Mouse (Mus musculus) liver, adult (tissue): ENCODE data around the gene Gm28539.

ENCODE experiments used
- GATA4 ChIP-seq: IDR thresholded peaks from 2 replicates; pipeline ENCODE4 v1.6.1; 2014; ENCODE audit warnings: mild to moderate bottlenecking, low read length; ENCODE audit not compliant: insufficient replicate concordance

Gm28539 gene

DNA sequence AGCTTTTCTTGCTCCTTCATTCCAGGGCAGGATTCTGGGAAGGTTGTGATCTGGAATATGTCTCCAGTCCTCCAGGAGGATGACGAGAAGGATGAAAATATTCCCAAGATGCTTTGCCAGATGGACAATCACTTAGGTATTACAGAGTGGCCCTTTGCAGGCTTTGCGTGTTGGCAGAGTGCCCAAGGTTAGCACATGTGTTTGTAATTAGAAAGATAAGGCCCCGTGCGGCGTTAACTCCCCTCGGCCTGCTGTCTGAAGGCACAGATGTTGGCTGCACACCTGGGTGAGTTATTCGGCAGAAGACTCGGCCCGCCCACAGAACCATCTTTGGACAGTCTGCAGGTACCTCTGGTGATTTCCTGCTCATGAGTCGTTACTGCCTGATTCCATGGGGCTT lies 60.0 kb downstream of the Gm28539 start:
- no peak for TF ChIP-seq GATA4

DNA sequence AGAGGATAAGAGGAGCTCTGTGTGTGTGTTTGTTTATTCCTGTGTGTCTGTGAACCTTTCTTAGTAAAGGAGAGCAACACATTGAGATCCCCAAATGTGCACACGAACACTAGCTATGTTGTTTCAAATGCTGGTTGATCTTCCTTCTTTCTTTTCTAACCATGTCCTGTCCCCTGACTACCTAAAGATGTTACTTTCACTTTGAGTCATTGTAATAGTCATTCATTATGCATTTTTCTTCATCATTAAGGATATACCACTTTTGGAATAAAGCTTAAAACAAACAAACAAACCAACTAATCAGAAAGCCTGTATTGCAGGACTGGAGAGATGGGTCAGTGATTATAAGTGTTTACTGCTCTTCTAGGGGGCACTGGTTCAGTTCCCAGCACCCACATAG lies 69.3 kb downstream of the Gm28539 start:
- no peak for TF ChIP-seq GATA4

- TF ChIP-seq GATA4, result no peak
Measured at GRCm38 (mm10) chr16:18916064-18916463, 79.7 kb downstream of the Gm28539 start.

DNA sequence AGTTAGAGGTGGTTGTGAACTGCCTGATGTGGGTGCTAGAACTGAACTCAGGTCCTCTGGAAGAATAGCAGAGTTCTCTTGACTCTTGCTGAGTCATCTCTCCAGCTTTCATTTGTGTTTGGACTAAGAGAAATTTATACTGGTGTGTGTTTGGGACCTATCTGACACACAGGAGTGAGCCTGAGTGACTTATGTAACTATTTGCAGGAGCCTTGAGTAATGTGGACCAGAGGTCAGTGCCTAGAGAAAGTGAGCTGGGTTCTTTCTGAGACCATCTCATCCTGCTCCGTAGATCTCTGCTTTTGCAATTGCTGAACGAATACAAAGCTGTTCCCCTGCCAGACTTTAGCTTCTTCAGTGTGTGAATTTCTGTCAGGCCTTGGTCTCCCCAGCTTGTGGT lies 85.4 kb downstream of the Gm28539 start:
- TF ChIP-seq GATA4, result no peak

GRCm38 (mm10) chr16:18927963-18928362 lies 91.6 kb downstream of the Gm28539 start:
- no peak for TF ChIP-seq GATA4

DNA sequence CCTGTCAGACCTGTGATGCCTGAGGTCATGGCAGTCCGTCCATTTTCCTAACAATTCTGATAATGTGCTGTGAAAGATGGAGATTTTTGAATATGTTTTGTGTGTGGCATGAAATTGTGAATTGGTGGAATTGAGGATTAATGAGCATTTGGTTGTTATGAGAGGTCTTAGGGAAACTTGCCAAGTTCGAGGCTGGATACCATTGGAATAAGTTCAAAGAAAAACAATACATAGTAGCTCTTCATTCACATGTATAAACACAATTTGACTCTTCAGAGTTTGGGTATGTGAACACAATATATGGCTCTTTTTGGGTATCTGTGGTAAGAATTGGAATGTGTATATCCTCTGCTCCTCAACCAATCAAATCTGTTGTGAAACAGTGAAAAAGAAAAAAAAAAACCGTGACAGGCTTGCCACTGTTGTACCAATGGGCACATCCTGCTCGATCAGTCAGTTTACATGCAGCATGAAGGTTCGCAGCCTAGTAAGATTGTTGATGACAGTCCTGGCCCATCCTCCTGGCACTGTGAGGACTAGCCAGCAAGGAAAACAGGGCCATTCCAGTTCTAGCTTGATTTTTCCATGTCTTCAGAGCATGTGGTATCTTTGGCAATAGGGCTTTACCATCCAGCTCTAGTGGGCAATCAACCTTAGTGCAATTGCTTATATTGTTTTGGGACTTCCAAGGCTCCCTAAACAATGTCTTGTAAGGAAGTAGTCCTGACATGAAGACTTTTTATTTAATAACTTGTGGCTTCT lies 102.1 kb downstream of the Gm28539 start:
- no peak for TF ChIP-seq GATA4

- TF ChIP-seq GATA4, result no peak
Measured at GRCm38 (mm10) chr16:18943906-18944305, 107.5 kb downstream of the Gm28539 start.

DNA sequence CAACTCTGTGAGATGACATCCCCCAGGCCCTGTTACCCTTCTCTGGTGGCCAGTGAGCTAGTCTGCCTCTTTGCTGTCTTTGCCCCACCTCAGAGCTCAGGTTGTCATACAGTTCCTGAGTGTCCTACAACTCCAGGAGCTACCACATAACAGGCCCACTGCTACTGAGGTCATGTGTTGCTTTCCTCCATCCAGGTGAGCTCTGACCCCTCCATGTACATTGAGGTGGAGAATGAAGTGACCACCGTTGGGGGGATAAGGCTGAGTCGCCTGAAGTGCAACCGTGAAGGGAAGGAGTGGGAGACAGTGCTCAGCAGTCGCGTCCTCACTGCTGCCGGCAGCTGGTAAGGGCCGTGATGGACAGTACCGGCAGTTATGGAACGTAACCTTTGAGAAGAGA lies 112.6 kb downstream of the Gm28539 start:
- TF ChIP-seq GATA4, result no peak

GRCm38 (mm10) chr16:18950351-18950750 lies 114.0 kb downstream of the Gm28539 start:
- no peak for TF ChIP-seq GATA4

DNA sequence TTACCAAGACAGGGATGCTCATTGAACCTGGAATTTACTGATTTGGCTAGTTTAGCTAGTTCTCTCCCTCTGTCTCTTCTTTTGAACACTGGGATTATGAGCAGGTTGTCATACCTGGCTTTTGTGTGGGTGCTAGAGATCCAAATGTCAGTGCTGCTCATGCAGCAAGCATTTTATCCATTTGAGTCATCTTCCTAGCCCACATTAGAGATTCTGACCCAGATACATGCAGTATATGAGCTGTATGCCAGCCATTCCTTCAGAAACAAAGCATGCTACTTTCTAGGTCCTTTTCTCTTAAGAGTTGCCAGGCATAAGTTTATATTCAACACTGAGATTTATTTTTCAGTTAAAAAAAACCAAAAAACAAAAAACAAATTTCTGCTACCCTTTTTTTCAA lies 116.4 kb downstream of the Gm28539 start:
- no peak for TF ChIP-seq GATA4

- TF ChIP-seq GATA4, result no peak
Measured at GRCm38 (mm10) chr16:18955070-18955469, 118.7 kb downstream of the Gm28539 start.

DNA sequence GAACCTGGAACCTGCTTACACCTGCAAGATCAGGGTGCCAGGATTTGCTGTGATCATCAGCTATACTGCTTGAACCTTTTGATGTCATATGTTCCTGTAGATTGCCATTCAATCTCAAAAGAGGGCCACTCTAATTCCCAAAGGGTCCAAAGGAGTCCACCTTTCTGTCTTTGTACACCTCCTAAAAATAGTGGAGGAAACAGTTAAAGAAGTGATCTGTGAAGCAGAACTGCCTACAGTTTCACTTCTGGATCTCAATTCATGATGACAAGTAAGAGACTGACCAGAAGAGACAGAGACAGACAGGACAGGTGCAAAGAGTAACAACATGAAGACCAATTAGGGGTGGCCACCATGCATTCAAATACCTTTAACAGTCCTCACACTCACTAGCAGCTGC lies 127.1 kb downstream of the Gm28539 start:
- TF ChIP-seq GATA4, result no peak

GRCm38 (mm10) chr16:18969420-18970128 lies 133.2 kb downstream of the Gm28539 start:
- no peak for TF ChIP-seq GATA4

GRCm38 (mm10) chr16:18970837-18971236 lies 134.5 kb downstream of the Gm28539 start:
- no peak for TF ChIP-seq GATA4

DNA sequence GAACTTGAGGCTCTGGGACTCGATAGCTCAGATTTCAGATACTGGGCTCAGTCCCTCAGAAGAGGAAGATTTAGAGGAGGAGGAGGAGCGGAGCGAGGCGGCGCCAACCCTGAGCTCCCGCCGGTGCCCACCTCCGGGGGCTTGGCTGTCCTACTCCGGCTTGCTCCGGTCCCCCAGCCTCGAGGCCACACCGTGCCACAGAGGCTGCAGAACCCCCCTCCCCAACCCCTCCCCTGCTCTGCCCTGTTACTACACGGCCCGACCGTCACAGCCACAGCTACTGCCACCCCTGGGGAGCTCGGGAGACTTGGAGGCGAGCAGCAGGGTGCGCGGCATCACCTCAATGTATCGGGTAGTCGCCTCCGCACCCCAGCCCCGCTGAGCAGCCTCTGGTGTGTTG lies 139.9 kb downstream of the Gm28539 start:
- TF ChIP-seq GATA4, result no peak

DNA sequence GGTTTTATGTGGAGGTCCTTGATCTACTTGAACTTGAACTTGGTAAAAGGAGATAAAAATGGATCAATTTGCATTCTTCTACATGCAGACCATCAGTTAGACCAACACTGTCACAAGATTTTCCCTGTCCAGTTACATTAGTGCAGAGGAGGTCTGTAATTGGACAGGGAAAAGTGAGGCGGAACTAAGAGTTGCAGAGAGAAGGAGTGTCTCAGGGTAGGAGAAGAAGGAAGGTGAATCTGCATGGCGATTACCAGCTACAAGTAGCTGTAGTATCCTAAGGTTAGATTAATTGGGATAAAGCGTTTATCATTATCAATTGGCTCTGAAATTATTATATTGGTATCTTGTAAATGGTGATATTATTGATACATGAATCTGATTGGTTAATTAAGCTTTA lies 150.0 kb downstream of the Gm28539 start:
- no peak for TF ChIP-seq GATA4

DNA sequence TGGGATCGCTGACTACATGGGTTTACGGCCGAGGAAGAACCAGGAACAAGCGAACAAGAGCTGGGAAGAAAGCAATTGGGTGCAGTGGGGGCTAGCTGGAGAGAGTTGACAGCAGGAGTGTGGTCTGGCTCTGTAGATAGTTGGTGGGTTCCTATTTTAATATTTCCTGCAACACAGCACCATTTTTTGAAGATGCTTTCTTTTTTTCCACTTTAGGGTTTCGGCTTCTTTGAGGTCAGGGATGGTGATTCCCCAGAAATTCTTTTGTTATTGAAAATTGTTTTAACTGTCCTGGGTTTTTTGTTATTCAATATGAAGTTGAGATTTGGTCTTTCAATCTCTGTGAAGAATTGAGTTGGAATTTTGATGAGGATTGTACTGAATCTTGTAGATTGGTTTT lies 150.5 kb downstream of the Gm28539 start:
- TF ChIP-seq GATA4, result no peak
